Mouse (Mus musculus) urinary bladder, postnatal 10 days (tissue): ENCODE results near the gene Atg2b.

ENCODE experiments used
- DNase-seq: peaks from one replicate; pipeline ENCODE4 v3.0.0; 2022; ENCODE audit warnings: low spot score

Atg2b gene

GRCm38 (mm10) chr12:105685001-105685691 is at the start of gene Atg2b:
Gene Atg2b (minus strand): TSS chr12:105685211.
- peak; percentile 87 for DNase-seq

GRCm38 (mm10) chr12:105733370-105734159 is 48.6 kb upstream of the Atg2b start:
- DNase-seq = no peak

GRCm38 (mm10) chr12:105730851-105731460 is 45.9 kb upstream of the Atg2b start:
- no peak for DNase-seq

GRCm38 (mm10) chr12:105727964-105728363 is 43.0 kb upstream of the Atg2b start:
- DNase-seq = no peak

GRCm38 (mm10) chr12:105727268-105727667 is 42.3 kb upstream of the Atg2b start:
- DNase-seq = no peak

GRCm38 (mm10) chr12:105725736-105726135 is 40.7 kb upstream of the Atg2b start:
- DNase-seq = no peak

- DNase-seq = no peak
Measured at GRCm38 (mm10) chr12:105724616-105725015, 39.6 kb upstream of the Atg2b start.

GRCm38 (mm10) chr12:105722657-105723056 is 37.6 kb upstream of the Atg2b start:
- no peak for DNase-seq

GRCm38 (mm10) chr12:105721452-105722132 is 36.6 kb upstream of the Atg2b start:
- no peak for DNase-seq

- DNase-seq = no peak
Measured at GRCm38 (mm10) chr12:105720196-105720595, 35.2 kb upstream of the Atg2b start.

- no peak for DNase-seq
Measured at GRCm38 (mm10) chr12:105718616-105719015, 33.6 kb upstream of the Atg2b start.

GRCm38 (mm10) chr12:105705799-105706487 is 20.9 kb upstream of the Atg2b start, which contains the start of gene Ak7:
Gene Ak7 (plus strand): TSS chr12:105705976.
- no peak for DNase-seq

GRCm38 (mm10) chr12:105700433-105700832 is 15.4 kb upstream of the Atg2b start:
- no peak for DNase-seq

GRCm38 (mm10) chr12:105697104-105697780 is 12.2 kb upstream of the Atg2b start:
- no peak for DNase-seq

GRCm38 (mm10) chr12:105695848-105696247 is 10.8 kb upstream of the Atg2b start:
- no peak for DNase-seq

GRCm38 (mm10) chr12:105694021-105694420 is 9.0 kb upstream of the Atg2b start:
- DNase-seq = no peak

GRCm38 (mm10) chr12:105689435-105689834 is 4.4 kb upstream of the Atg2b start:
- DNase-seq = no peak

- DNase-seq = no peak
Measured at GRCm38 (mm10) chr12:105688546-105688945, 3.5 kb upstream of the Atg2b start.

GRCm38 (mm10) chr12:105687416-105687815 is 2.4 kb upstream of the Atg2b start:
- no peak for DNase-seq

GRCm38 (mm10) chr12:105686791-105687190 is 1.8 kb upstream of the Atg2b start:
- DNase-seq = no peak
